Mouse (Mus musculus) embryo, embryonic 10.5 days (tissue): ENCODE measurements around the gene Dctn1.

Source experiments
- DNase-seq: peaks from one replicate; pipeline ENCODE4 v3.0.0-alpha.2; 2015; ENCODE audit warnings: low spot score

Dctn1 gene

DNA sequence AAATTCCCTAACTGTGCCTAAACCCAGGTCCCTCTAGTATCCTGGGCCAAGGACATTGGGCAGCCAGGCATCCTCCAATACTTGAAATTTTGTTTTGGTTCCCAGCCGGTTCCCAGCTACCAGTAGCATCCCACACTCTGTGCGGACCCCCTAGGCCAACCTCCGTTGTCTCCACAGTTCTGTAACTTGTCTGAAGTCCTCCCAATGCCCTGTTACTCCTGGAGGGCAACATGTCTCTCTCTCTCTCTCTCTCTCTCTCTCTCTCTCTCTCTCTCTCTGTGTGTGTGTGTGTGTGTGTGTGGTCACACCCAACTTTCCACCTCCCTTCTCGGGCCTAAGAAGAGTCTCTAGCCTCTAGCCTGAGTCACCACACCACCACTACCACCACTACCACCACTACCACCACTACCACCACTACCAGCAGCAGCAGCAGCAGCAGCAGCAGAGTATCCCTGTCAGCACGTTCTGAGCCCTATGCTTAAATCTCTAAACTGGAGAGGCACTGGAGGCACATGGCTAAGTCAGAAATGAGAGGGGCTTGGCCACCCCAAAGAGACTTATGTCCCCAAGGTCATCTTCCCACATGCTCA, 29.3 kb upstream of the Dctn1 start:
- DNase-seq, result no peak

DNA sequence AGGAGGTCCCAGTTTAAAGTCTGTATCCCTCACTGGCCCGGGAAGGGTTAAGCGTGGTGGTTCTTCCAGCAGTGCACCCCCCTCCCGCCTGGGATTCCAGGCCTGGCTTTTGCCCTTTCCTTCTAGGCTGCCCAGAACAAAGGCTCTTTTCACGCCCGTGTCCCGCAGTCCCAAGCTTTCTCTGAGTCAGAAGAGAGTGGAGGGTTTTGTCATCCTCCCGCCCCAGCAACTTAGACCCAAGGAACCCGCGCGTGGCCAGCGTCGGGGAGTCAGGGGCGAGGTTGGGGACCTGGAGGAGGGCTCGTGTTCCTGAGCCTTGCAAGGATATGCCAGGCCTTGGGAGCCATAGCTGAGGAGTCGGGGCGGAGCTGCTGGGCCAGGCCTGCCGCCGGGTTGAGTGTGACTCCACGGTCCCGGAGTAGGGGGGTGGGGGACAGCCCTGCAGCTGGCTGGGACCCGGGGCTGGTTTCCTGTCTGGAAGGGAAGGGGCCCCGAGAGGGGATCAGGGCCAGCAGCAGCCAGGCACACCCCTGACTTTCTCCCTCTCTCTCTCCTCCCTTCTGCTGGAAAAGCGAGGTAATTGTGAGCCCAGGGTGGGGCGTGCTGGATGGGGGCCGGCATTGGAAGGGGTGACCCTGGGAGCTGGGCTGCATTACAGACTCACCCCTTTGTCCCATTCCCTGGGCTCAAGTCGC, 28.7 kb upstream of the Dctn1 start:
- DNase-seq, result peak; percentile 93

DNA sequence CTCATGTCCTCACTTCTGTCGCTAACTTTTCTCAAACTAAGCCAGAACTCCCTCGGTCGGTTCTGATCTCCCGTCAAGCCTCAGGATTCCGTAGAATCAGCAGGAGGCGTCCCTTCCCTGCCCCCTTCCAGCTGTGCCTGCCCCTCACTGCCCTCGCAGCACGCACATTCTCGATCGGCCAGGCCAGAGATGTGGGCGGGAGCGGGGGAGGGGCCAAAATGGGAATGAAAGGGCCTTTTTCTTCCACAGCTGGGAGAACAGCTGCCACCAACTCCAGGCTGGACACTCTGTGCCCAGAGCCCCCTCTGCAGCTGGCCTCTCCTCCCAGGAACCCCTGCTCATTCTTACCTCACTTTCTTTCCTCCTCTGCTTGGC, 28.2 kb upstream of the Dctn1 start:
- peak; percentile 95 for DNase-seq

DNA sequence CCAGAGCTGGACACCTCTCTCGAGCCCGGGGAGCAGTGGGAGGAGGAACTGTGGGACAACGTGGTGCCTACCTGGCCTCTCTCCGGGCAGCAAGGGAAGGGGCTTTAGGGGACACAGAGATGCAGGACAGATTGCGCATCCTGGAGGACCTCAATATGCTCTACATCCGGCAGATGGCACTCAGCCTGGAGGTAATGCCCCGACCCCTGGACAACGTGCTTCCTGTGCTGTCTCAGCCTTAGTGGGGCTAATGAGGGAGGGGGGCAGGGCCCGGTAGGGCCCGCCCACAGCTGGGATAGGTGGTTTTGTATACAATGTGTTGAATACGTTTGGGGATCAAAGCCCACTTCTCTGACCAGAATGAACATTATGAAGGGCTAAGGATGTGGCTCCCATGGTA, 27.7 kb upstream of the Dctn1 start:
- DNase-seq, result peak; percentile 83

DNA sequence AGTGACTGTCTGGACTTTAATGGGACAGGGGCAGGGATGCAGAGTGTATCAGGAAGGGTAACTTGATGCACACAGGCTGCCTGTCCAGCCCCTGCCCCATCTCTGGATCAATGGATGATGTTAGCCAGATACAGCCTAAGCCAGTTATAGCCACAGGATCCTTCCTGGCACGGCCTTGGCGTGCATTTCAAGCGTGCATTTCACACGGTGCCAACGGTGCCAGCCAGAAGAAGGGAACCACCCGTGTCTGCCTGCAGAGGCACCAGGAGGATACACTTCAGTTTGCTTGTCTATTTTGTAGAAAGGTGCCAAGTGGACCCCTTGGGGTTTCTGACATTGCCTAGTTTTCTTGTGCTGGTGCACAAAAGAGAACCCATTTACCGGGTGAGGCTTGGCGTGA, 25.7 kb upstream of the Dctn1 start:
- DNase-seq, result no peak

DNA sequence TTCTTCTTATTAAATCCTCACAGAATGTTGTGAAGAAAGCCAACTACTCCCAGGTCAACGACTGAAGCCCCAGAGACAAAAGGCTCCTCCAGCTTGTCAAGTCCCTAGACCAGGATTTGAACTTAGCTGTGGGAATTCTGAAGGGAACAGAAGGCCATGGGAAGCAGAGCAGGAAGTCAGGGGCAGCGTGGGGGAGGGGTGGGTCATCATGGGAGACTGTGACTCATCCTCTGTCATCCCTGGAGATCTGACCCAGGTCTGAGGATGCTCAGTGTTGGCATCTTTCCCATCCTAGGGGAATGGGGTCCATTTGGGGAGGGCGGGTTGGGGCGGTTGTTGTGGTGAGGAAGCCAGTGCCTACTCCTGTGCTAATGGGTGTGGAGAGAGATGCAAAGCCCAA, 24.1 kb upstream of the Dctn1 start:
- DNase-seq, result no peak

DNA sequence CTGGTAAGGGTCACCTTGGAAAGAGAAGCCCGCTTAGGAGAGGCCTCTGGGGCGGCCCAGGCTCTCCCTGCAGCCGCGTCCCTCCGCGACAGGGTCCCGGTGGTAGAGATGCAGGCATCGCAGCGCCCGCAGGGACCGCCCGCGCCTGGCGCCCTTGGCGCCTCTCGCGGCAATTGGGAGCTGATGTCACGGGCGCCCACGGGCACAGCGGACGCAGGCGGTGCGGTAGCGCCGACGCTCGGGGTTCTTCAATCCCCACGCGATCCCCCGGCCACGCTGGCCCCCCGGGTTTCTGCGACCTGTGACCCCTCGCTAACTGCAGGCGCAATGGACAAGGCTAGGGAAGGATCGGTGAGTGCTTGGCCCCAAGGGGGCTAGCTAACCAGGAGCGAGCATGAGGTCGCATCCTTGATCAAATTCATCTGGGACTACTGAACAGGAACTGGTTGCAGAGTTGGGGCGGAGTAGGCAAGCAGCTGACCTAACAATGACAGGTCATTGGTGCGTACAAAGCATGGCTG, 23.4 kb upstream of the Dctn1 start:
- DNase-seq, result peak; percentile 54

DNA sequence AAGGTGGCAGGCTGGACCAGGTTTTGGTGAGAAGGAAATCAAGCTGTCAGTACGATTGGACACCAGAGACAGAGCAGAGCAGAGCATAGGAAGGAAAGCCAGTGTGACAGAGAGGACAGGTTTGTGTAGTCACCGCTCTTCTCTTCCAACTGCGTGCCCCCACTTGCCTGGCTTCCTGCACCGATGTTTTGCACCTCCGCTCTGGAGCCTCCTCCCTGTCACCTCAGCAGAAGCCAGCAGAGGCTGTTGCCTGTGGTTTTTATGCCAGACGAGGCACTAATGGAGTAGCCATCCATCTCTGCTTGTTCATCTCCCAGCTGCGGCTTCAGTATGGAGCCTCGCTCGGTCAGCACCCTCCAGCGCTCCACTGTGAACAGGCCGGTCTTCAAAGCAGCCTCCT, 22.8 kb upstream of the Dctn1 start:
- DNase-seq, result no peak

DNA sequence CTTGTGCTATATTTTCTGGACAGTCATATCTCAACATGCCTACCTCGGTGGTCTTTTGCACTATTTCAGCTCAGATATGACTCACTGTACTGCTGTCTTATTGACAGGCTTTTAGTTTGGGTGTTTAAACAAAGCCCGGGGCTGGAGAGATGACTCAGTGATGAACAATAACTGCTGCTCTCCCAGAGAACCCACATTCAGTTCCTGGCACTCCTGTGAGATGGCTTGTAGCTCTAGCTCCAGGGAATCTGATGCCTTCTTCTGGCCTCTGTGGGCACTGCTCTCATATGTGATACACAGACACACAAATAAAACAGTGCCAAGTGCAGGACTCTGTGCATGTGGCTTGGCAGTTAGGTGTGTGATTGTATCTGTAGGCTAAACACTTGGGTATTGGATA, 20.5 kb upstream of the Dctn1 start:
- DNase-seq, result no peak

DNA sequence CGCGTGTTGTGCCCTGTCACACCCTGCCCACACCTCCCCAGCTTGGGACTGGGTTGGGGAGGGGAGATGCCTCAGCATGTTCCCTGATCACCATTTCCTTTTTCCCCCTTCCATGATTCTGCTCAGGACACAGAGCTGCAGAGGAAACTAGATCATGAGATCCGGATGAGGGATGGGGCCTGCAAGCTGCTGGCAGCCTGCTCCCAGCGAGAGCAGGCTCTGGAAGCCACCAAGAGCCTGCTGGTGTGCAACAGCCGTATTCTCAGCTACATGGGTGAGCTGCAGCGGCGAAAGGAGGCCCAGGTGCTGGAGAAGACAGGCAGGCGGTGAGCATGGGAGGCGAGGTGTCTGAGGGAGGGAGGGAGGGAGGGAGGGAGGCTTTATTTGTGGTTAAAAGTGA, 19.9 kb upstream of the Dctn1 start:
- DNase-seq, result no peak

DNA sequence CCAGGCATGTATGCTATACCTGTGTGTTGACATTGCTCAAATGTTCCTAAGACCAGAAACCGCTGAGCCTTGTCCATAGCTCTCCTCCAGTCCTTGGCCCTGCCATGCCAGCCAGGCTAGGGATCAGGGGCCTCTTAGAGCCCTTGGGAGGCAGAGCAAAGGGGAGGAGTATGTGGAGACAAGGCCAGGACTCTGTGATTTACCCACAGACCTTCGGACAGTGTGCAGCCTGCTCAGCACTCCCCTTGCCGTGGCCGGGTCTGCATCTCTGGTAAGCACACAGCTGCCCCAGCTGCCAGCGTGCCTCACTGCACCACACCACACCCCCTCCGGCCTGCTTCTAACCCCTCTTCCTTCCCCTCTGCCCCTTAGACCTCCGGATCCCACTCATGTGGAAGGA, 18.4 kb upstream of the Dctn1 start:
- no peak for DNase-seq

DNA sequence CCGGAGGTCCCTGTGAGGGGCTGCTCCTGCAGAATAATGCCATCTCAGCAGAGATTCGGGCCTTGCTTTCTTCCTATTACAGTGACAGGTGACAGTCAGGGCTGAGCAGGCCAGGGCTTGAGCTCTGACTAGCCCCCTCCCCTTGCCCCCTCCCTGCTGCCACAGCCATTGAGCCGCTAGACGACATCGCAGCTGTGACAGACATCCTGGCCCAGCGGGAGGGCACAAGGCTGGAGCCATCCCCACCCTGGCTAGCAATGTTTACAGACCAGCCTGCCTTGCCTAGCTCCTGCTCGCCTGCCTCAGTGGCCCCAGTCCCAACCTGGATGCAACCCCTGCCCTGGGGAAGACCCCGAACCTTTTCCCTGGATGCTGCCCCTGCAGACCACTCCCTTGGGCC, 14.0 kb upstream of the Dctn1 start:
- DNase-seq, result no peak

DNA sequence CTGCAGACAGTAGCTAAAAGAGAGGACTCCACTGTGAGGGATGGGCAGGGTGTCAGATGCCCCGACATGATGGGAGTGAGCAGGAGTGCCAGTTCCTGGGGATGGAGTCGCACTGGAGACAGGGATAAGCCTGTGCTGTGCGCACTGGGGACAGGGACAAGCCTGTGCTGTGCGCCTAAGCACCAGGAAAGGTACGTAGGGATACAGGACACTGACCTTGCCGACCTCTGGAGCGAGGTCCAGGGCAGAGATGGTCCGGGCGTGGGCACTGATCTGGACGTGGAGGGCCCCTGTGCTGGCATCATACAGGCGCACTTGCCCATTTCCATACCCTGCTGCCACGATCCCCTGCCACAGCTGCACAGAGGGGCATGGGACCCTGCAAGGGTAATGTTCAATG, 12.7 kb upstream of the Dctn1 start:
- no peak for DNase-seq

DNA sequence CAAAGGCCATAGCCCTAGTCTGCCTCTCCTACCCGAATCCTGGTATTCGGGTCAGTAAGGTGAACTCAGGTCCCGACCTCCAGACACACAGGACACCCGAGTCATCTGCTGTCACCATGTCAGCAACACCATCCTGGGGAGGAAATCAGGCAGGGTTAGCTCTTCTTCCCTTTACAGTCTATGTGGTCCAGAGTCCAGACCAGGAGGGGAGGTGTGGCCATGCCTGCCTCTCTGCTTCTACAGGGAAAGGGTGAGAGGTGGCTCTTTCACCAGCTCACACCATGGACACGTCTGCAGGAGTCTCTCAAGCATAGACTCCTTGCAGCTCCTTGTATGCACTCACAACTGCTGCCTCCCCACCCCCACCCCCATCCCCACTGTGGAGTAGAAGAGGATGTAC, 12.2 kb upstream of the Dctn1 start:
- DNase-seq, result no peak

DNA sequence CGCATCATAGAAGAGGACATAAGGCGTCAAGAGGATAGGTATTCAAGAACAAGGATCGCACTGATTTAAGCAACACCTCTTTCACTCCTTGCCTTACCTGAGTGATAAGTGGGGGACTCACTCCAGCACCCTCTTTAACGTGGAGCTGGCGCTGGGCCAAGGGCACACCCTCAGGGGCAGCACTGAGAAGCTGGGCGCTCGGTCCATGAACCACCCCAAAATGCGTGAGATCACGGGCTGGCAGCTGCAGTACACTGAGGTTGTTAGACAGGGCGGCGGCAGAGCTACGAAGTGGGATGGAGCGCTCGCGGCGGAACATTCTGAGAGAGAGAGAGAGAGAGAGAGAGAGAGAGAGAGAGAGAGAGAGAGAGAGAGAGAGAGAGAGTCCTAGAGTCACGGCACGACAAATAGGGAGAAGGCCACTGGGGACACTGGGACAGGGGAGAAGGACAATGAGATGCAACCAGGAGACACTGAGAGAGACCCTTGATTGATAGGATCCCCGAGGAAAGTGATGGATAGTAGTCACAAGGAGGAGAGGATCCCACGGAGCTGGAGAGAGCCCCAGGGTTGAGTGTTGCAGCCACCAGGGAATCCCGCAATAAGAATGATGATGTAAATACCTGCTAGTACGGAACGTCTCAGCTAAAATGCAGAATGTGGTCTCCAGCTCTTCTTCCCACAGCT, 10.0 kb upstream of the Dctn1 start:
- no peak for DNase-seq

DNA sequence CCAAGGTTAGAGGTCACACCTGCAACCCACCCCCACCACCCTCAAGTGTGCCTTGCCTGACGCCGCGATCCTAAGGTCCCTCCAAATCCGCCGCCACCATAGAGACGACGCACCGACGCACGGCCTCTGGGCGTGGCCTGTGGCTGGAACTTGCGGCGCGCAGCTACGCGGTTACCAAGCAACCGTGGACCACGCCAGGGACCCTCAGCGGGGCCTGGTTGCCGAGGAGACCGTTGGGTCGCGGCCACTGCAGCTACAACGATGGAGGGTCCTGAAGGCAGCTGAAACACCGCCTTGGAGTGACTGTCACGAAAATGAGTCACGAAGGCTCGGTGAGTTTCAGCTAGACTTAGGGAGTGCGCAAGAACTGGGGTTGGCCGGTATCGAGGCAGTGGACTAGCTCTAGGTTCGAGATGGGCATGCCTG, 9.4 kb upstream of the Dctn1 start, which contains the start of the genes Wdr54 and 1700003E16Rik:
Gene Wdr54 (minus strand): TSS at position 139 of the 426 bp plus-strand sequence.
Gene 1700003E16Rik (plus strand): TSS at position 146 of the 426 bp plus-strand sequence.
- DNase-seq, result peak; percentile 96

DNA sequence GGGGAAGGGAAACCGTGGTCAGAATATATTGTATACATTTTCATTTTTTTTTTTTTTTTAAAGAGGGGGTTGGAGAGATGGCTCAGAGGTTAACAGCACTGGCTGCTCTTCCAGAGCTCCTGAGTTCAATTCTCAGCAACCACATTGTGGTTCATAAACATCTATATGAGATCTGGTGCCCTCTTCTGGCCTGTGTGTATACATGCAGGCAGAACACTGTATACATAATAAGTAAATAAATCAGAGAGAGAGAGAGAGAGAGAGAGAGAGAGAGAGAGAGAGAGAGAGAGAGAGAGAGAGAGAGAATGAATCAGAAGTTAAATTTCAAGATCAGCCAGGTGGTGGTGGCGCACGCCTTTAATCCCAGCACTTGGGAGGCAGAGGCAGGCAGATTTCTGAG, 6.3 kb upstream of the Dctn1 start:
- DNase-seq, result peak; percentile 88

DNA sequence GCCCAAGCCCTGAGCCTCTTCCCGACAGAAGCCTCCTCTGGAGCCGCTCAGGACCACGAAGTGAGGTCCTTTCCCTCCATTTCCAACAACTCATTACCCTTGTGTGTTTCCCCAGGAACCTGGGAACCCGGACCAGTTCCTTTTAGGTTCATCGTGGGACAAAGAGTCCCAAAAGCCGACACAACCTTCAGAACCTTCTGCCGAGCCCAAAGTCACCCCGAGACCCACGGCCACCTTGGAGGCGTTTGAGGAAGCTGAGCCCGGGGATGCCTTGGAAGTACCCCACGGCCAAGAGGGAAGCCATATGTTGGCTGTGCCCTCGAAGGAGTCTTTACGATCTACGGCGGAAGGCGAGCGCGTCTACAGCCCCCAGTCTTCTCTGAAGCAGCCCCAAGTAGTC, 4.3 kb upstream of the Dctn1 start:
- DNase-seq, result no peak

DNA sequence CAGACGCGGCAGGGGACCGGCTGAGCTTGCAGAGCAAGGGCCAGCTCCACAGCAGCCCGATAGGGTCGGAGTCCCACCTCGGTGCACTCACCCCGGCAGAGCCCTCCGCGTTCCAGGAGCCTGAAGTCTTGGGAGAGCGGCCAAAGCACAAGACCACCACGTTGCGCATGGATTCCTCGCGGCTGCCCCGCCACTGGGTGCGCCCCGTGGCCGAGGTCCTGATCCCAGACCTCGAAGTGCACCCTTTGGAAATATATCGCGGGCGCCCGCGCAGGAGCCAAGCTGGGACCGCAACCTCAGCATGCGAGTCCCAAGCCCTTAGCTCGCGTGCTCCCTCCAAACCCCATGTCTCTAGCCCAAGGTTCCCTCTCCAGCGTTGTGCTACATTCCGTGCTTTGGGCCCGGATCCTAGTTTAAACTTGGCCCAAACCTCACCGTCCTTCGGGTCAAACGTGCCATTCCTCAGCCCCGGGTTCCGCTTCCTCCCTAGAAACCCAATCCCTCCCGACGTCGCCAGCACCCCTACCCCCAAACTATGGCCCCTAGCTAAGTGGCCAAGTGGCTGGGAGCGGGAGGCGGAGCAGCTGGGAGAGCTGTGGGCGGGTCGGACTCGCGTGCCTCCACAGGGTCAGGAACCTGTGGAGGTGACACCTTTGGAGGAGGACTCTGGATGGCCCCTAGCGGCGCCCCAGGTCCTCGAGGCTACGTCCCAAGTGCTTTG, 3.6 kb upstream of the Dctn1 start:
- DNase-seq, result peak; percentile 43

DNA sequence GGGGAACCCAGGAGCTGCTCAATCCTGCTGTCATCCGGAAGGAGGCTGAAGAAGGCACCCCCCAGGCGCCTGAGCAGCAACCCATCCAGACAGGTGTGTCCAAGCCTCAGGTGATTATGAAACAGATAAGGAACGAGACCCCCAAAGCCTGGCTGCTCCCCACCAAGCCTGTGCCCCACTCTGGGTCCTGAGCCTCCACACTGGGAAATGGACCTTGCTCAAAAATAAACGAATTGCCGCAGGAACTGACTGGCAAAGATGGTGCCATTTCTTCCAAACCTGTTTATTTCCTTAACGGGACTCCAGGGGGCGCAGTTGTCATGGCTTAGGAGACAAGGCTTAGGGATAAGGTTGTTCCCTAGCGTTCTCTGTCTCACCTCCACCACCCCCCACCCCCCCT, 3.0 kb upstream of the Dctn1 start:
- DNase-seq, result peak; percentile 89

DNA sequence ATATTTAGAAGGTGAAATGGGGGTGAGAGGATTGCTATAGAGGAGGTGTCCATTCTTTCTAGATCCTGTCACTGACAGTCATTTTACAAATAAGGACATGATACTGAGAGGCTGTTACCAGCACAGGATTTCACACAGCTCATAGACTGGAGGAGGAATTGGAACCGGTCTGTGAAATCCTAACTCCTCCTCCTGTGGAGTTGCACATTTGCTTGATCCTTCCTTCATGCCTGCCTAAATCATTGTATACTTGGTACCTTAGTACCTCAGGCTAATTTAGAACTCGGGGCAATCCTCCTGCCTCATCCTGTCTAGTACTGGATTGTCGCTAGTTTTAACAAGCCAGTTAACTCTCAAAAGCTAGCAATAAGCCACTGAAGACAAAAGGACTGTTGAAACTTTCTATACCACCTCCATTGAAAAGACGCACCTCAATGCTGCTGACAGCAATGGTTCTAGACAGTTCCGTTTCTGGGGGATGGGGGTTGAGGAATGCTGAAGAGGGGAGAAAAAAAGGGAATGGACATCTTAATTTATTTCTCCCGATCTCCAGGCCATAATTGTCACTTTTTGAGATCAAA, 604 bp upstream of the Dctn1 start:
- DNase-seq, result peak; percentile 16

DNA sequence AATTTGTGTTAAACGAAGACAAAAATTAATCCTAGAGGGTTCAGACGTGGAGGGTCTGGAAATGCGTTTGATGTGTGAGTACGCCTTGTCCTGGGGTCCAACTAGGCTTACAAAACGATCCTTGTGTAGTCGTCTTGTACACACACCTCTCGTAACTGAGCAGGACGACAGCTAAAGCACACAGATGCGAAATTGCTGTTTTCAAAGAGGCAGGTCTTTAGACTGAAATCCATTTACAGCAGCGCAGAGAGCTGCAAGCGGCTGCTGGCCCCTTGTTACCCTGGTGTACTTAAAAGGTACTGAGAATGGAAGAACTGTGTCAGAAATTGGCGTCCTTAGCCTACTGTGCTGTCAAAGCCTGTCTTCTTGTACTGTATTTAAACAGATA, 517 bp downstream of the Dctn1 start:
- no peak for DNase-seq
